Mouse (Mus musculus) stomach, postnatal 0 days (tissue): ENCODE data around the gene Sema3f. TPM values are rescaled to one million over a fixed set of nuclear protein-coding genes. Genes with fewer than 3 reads are reported as not detected.
A peak's percentile ranks its signal among the peaks of the same experiment; 100 is the strongest.

Experiments used
- ATAC-seq: fragments of 200-750 bp; cut with Nextera tagmentation; 2 replicates; pipeline ENCODE4 v1.8.0; 2017; ENCODE audit not compliant: low FRiP score, low TSS enrichment
- DNase-seq: peaks from one replicate; pipeline ENCODE4 v3.0.0-alpha.2; 2016; ENCODE audit warnings: low spot score
- H3K27ac ChIP-seq: fragments of 300-500 bp; sonication (generic); replicated peaks from 2 replicates; pipeline ENCODE4 v1.5.1; 2014; ENCODE audit warnings: mild to moderate bottlenecking, control low read depth
- H3K27me3 ChIP-seq: fragments of 300-500 bp; sonication (generic); 2 replicates; pipeline ENCODE4 v1.6.1; 2014; ENCODE audit warnings: low read length; ENCODE audit not compliant: control insufficient read depth, insufficient read depth
- H3K36me3 ChIP-seq: fragments of 300-500 bp; sonication (generic); 2 replicates; pipeline ENCODE4 v1.6.1; 2014; ENCODE audit warnings: low read length, mixed read lengths; ENCODE audit not compliant: control insufficient read depth, insufficient read depth
- H3K4me1 ChIP-seq: fragments of 300-500 bp; sonication (generic); replicated peaks from 2 replicates; pipeline ENCODE4 v1.6.1; 2014; ENCODE audit warnings: antibody characterized with exemption; ENCODE audit not compliant: control insufficient read depth, insufficient read depth
- H3K4me2 ChIP-seq: fragments of 300-500 bp; sonication (generic); replicated peaks from 2 replicates; pipeline ENCODE4 v1.6.1; 2014; ENCODE audit warnings: low read depth, mild to moderate bottlenecking, control low read depth, moderate library complexity
- H3K4me3 ChIP-seq: fragments of 300-500 bp; sonication (generic); 2 replicates; pipeline ENCODE4 v1.5.1; 2014; ENCODE audit warnings: low read depth, low read length, control low read depth
- H3K9ac ChIP-seq: fragments of 300-500 bp; sonication (generic); 2 replicates; pipeline ENCODE4 v1.6.1; 2014; ENCODE audit warnings: mild to moderate bottlenecking, low read length, control low read depth, mixed read lengths
- H3K9me3 ChIP-seq: fragments of 300-500 bp; sonication (generic); 2 replicates; pipeline ENCODE4 v1.6.1; 2016; ENCODE audit warnings: low read length; ENCODE audit not compliant: control insufficient read depth
- CTCF ChIP-seq: IDR thresholded peaks from 2 replicates; pipeline ENCODE4 v1.5.1; 2016; ENCODE audit warnings: antibody characterized with exemption, low read depth, mild to moderate bottlenecking, moderate library complexity
- EP300 ChIP-seq: optimal IDR thresholded peaks from 2 replicates; pipeline ENCODE3; 2016; ENCODE audit warnings: antibody characterized with exemption
- WGBS: fragments of 180-500 bp; shearing (Covaris S2); extraction: QIAGEN DNeasy Blood & Tissue Kit; methylation state at CpG from one replicate; pipeline ENCODE4 v1.1.7; 2014; 5-methylcytosine and 5-hydroxymethylcytosine counted together
- polyA plus RNA-seq: library from polyadenylated mRNA; unstranded; fragments of >200 nt; fragmentation: Nextera tagmentation; extraction: Ambion mirVana; gene quantifications from 2 replicates; pipeline ENCODE4 v1.2.1, GENCODE M21; 2015

The Sema3f gene
- polyA plus RNA-seq, 1 experiment from 2014 or later = 11.7 TPM

DNA sequence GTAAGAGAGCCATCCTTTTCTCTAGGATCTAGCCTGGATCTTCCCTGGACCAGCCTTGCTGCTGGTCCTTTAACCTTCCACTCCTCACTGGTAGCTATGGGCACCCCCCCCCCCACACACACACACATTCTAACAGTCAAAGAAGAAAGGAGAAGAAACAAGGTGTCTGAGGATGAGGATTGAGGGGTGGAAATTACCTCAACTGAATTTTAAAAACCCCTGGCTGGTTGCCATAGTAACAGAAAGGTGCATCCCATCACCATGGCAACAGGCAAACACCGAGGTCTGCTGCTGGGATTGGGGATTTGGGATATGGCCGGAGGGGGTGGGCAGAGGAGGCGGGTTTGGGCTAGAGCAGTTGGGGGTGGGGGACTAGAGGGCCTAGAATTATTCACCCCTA lies 19.4 kb upstream of the Sema3f start:
- no peak overlapping the region for H3K27ac ChIP-seq
- TF ChIP-seq EP300 = no peak
- no peak for TF ChIP-seq CTCF
- H3K4me1 ChIP-seq = no peaks in the 10 kb centered on the region; the same call in none of the 2 replicates
- 53% methylated on average over 3 of the region's 3 CpGs for WGBS
- H3K9ac ChIP-seq = no peak overlapping the region
- H3K4me2 ChIP-seq = no peak overlapping the region
- H3K36me3 ChIP-seq = no peaks in the 10 kb centered on the region
- no peaks in the 10 kb centered on the region for H3K9me3 ChIP-seq
- no peak overlapping the region for H3K4me3 ChIP-seq
- DNase-seq (no peak), ATAC-seq (no peak)
- H3K27me3 ChIP-seq = no peaks in the 10 kb centered on the region

DNA sequence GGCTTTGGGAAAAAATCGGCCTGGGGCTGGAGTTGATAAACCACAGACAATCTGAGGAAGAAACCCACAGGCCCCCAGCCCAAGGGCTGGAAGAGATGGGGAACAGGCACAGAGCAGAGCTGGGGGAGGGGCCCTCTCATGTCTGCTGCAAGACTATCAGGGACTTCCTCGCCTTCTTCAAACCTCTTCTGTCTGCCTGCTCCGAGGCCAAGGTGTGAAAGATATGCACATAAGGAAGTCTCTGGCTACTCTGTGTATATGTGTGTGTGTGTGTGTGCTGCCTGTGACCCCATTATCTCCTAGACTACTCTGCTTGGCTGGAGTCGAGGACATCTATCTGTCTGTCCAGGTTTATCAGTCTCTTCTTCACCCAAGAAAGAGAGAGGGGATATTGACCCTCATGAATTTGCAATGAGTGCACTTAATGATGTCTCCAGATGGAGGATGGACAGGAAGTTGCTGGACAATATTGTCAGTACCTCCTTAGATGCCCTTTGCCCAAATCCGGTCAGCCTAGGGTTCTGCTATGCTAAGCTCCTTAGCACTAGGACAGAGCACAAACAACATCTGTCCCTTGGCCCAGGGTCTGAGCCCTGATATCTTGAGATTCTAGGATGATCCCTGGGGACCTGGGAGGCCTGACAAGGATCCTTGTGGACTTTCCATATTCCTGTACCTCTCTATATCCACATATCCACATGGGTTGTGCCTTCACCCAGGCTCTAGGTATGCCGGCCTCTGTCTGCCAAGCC lies 18.8 kb upstream of the Sema3f start:
- Histone ChIP-seq H3K9ac (no peak overlapping the region), H3K27ac (no peak overlapping the region), H3K27me3 (no peaks in the 10 kb centered on the region), H3K4me1 (no peaks in the 10 kb centered on the region; the same call in 1 of the 2 replicates), H3K4me2 (no peak overlapping the region), H3K4me3 (no peak overlapping the region), H3K36me3 (no peaks in the 10 kb centered on the region), H3K9me3 (no peaks in the 10 kb centered on the region)
- WGBS = 69% methylated on average over 6 of the region's 6 CpGs
- no peak for TF ChIP-seq CTCF
- TF ChIP-seq EP300 = no peak
- no peak for DNase-seq
- ATAC-seq = no peak

GRCm38 (mm10) chr9:107727041-107727440 lies 16.8 kb upstream of the Sema3f start:
- no peak for TF ChIP-seq CTCF
- no peak for TF ChIP-seq EP300
- no peaks in the 10 kb centered on the region for H3K27me3 ChIP-seq
- H3K4me3 ChIP-seq = no peak overlapping the region
- no peaks in the 10 kb centered on the region for H3K9me3 ChIP-seq
- H3K4me1 ChIP-seq = peaks cover 7% of the 10 kb centered on the region; the same call in 1 of the 2 replicates
- peak; percentile 27; the same call in 1 of the 2 replicates for ATAC-seq
- 42% methylated on average over 3 of the region's 3 CpGs for WGBS
- H3K9ac ChIP-seq = no peak overlapping the region
- no peaks in the 10 kb centered on the region for H3K36me3 ChIP-seq
- no peak overlapping the region for H3K4me2 ChIP-seq
- no peak overlapping the region for H3K27ac ChIP-seq
- DNase-seq = peak; percentile 74

GRCm38 (mm10) chr9:107724796-107725195 lies 14.5 kb upstream of the Sema3f start:
- peak overlapping the region; percentile 41 for H3K27ac ChIP-seq
- H3K4me3 ChIP-seq = no peak overlapping the region
- no peak for DNase-seq
- no peak for TF ChIP-seq EP300
- TF ChIP-seq CTCF = no peak
- 80% methylated on average over 1 of the region's 1 CpGs for whole genome bisulfite sequencing
- H3K27me3 ChIP-seq = no peaks in the 10 kb centered on the region
- peak; percentile 48 for ATAC-seq
- no peak overlapping the region for H3K9ac ChIP-seq
- H3K9me3 ChIP-seq = no peaks in the 10 kb centered on the region
- H3K4me1 ChIP-seq = peaks cover 7% of the 10 kb centered on the region; the same call in 1 of the 2 replicates
- H3K4me2 ChIP-seq = no peak overlapping the region
- H3K36me3 ChIP-seq = no peaks in the 10 kb centered on the region

GRCm38 (mm10) chr9:107723794-107724531 lies 13.7 kb upstream of the Sema3f start:
- H3K4me2 ChIP-seq = peak overlapping the region; percentile 34
- WGBS = 9% methylated on average over 10 of the region's 11 CpGs
- H3K9me3 ChIP-seq = no peaks in the 10 kb centered on the region
- no peaks in the 10 kb centered on the region for H3K27me3 ChIP-seq
- H3K36me3 ChIP-seq = no peaks in the 10 kb centered on the region
- peak overlapping the region; percentile 53; the same call in 1 of the 2 replicates for H3K27ac ChIP-seq
- H3K9ac ChIP-seq = 0 out of 2 replicates have a peak overlapping the region, but pooled peaks have one; percentile 18
- DNase-seq (no peak), ATAC-seq (peak; percentile 39; the same call in 1 of the 2 replicates)
- peaks cover 7% of the 10 kb centered on the region; the same call in 1 of the 2 replicates for H3K4me1 ChIP-seq
- no peak for TF ChIP-seq EP300
- TF ChIP-seq CTCF = no peak
- no peak overlapping the region for H3K4me3 ChIP-seq
